Mouse (Mus musculus) forebrain, postnatal 0 days (tissue): ENCODE measurements at regions not wholly inside any gene's neighbourhood (a gene's known extent, or its start where the extent isn't known, plus 50 kb on each side); places are given as distances from the start of the nearest gene placed in this dataset.

Source experiments
- ATAC-seq: fragments of 200-750 bp; cut with Nextera tagmentation; 2 replicates; pipeline ENCODE4 v1.8.0; 2017; ENCODE audit warnings: mild to moderate bottlenecking, moderate library complexity
- DNase-seq: peaks from one replicate; pipeline ENCODE4 v3.0.0-alpha.2; 2015
- H3K27ac ChIP-seq: fragments of 300-500 bp; sonication (generic); 2 replicates; pipeline ENCODE4 v1.5.1; 2014; ENCODE audit warnings: low read depth, mild to moderate bottlenecking, antibody characterized with exemption, low read length, moderate library complexity, mixed read lengths
- H3K27me3 ChIP-seq: fragments of 300-500 bp; sonication (generic); 2 replicates; pipeline ENCODE4 v1.6.1; 2014; ENCODE audit warnings: mild to moderate bottlenecking, low read length, mixed read lengths; ENCODE audit not compliant: insufficient read depth
- H3K36me3 ChIP-seq: fragments of 300-500 bp; sonication (generic); 2 replicates; pipeline ENCODE4 v1.6.1; 2014; ENCODE audit warnings: mild to moderate bottlenecking, moderate library complexity; ENCODE audit not compliant: insufficient read depth
- H3K4me1 ChIP-seq: fragments of 300-500 bp; sonication (generic); 2 replicates; pipeline ENCODE4 v1.6.1; 2014; ENCODE audit warnings: antibody characterized with exemption; ENCODE audit not compliant: insufficient read depth
- H3K4me2 ChIP-seq: fragments of 300-500 bp; sonication (generic); 2 replicates; pipeline ENCODE4 v1.6.1; 2014; ENCODE audit warnings: low read depth, mild to moderate bottlenecking, moderate library complexity
- H3K4me3 ChIP-seq: fragments of 300-500 bp; sonication (generic); 2 replicates; pipeline ENCODE4 v1.5.1; 2014; ENCODE audit warnings: low read depth, low read length, mixed read lengths
- H3K9ac ChIP-seq: fragments of 300-500 bp; sonication (generic); 2 replicates; pipeline ENCODE4 v1.6.1; 2014; ENCODE audit warnings: mild to moderate bottlenecking
- H3K9me3 ChIP-seq: fragments of 300-500 bp; sonication (generic); 2 replicates; pipeline ENCODE4 v1.6.1; 2016; ENCODE audit warnings: low read length
- CTCF ChIP-seq: sonication (generic); IDR thresholded peaks from 2 replicates; pipeline ENCODE4 v1.5.1; 2016; ENCODE audit warnings: antibody characterized with exemption, control low read depth, low read depth
- WGBS: fragments of 180-500 bp; shearing (Covaris S2); extraction: QIAGEN DNeasy Blood & Tissue Kit; methylation state at CpG from one replicate; pipeline ENCODE4 v1.1.7; 2014; 5-methylcytosine and 5-hydroxymethylcytosine counted together

GRCm38 (mm10) chr5:46020175-46020574 is 162.8 kb upstream of the Lcorl start:
- WGBS, result 67% methylated on average over 4 of the region's 4 CpGs
- Histone ChIP-seq H3K36me3 (no peaks in the 10 kb centered on the region), H3K4me2 (no peak overlapping the region), H3K27me3 (no peaks in the 10 kb centered on the region), H3K9ac (no peak overlapping the region), H3K9me3 (no peaks in the 10 kb centered on the region), H3K4me1 (0 out of 2 replicates have a peak, but pooled peaks cover 4% of the 10 kb centered on the region), H3K27ac (no peak overlapping the region), H3K4me3 (no peak overlapping the region)
- no peak for ATAC-seq
- DNase-seq, result no peak
- no peak for TF ChIP-seq CTCF

GRCm38 (mm10) chr5:46007446-46007845 is 150.0 kb upstream of the Lcorl start:
- Histone ChIP-seq H3K27ac (no peak overlapping the region), H3K9me3 (no peaks in the 10 kb centered on the region), H3K4me1 (no peaks in the 10 kb centered on the region), H3K9ac (no peak overlapping the region), H3K4me2 (no peak overlapping the region), H3K4me3 (no peak overlapping the region), H3K36me3 (no peaks in the 10 kb centered on the region), H3K27me3 (no peaks in the 10 kb centered on the region; the same call in 1 of the 2 replicates)
- ATAC-seq, result no peak
- TF ChIP-seq CTCF, result no peak
- DNase-seq, result no peak
- 86% methylated on average over 9 of the region's 9 CpGs for WGBS

GRCm38 (mm10) chr5:46006691-46007090 is 149.3 kb upstream of the Lcorl start:
- DNase-seq (no peak), ATAC-seq (no peak)
- Histone ChIP-seq H3K27ac (no peak overlapping the region), H3K27me3 (no peaks in the 10 kb centered on the region; the same call in 1 of the 2 replicates), H3K4me3 (no peak overlapping the region), H3K4me1 (no peaks in the 10 kb centered on the region), H3K9me3 (no peaks in the 10 kb centered on the region), H3K4me2 (no peak overlapping the region), H3K36me3 (no peaks in the 10 kb centered on the region), H3K9ac (no peak overlapping the region)
- TF ChIP-seq CTCF, result no peak
- WGBS, result 56% methylated on average over 2 of the region's 2 CpGs

- Histone ChIP-seq H3K9me3 (no peaks in the 10 kb centered on the region), H3K36me3 (no peaks in the 10 kb centered on the region), H3K27me3 (no peaks in the 10 kb centered on the region; the same call in 1 of the 2 replicates), H3K27ac (no peak overlapping the region), H3K4me2 (no peak overlapping the region), H3K9ac (no peak overlapping the region), H3K4me1 (no peaks in the 10 kb centered on the region), H3K4me3 (no peak overlapping the region)
- DNase-seq (no peak), ATAC-seq (no peak)
- no peak for TF ChIP-seq CTCF
- 74% methylated on average over 3 of the region's 3 CpGs for WGBS
These were observed 148.8 kb upstream of the Lcorl start for GRCm38 (mm10) chr5:46006228-46006627.

- no peak overlapping the region for H3K4me2 ChIP-seq
- no peak for DNase-seq
- 93% methylated on average over 1 of the region's 1 CpGs for WGBS
- no peak overlapping the region for H3K4me3 ChIP-seq
- H3K9me3 ChIP-seq, result no peaks in the 10 kb centered on the region
- no peaks in the 10 kb centered on the region for H3K36me3 ChIP-seq
- H3K27me3 ChIP-seq, result no peaks in the 10 kb centered on the region; the same call in 1 of the 2 replicates
- TF ChIP-seq CTCF, result no peak
- H3K4me1 ChIP-seq, result no peaks in the 10 kb centered on the region
- ATAC-seq, result no peak
- no peak overlapping the region for H3K27ac ChIP-seq
- no peak overlapping the region for H3K9ac ChIP-seq
These were observed 148.2 kb upstream of the Lcorl start for GRCm38 (mm10) chr5:46005631-46006030.

- ATAC-seq (no peak), DNase-seq (peak; percentile 2)
- Histone ChIP-seq H3K36me3 (no peaks in the 10 kb centered on the region), H3K4me2 (no peak overlapping the region), H3K27me3 (no peaks in the 10 kb centered on the region; the same call in 1 of the 2 replicates), H3K4me1 (no peaks in the 10 kb centered on the region), H3K9me3 (no peaks in the 10 kb centered on the region), H3K9ac (no peak overlapping the region), H3K4me3 (no peak overlapping the region), H3K27ac (no peak overlapping the region)
- 85% methylated on average over 5 of the region's 5 CpGs for WGBS
- TF ChIP-seq CTCF, result no peak
These were observed 144.6 kb upstream of the Lcorl start for GRCm38 (mm10) chr5:46002011-46002410.

GRCm38 (mm10) chr5:45957766-45958165 is 100.4 kb upstream of the Lcorl start:
- Histone ChIP-seq H3K9me3 (no peaks in the 10 kb centered on the region), H3K4me2 (no peak overlapping the region), H3K9ac (no peak overlapping the region), H3K27me3 (no peaks in the 10 kb centered on the region; the same call in 1 of the 2 replicates), H3K27ac (no peak overlapping the region), H3K4me3 (no peak overlapping the region), H3K4me1 (no peaks in the 10 kb centered on the region), H3K36me3 (no peaks in the 10 kb centered on the region)
- ATAC-seq, result no peak
- WGBS, result 55% methylated on average over 2 of the region's 2 CpGs
- no peak for TF ChIP-seq CTCF
- DNase-seq, result peak; percentile 8
